Mouse (Mus musculus) hindbrain, embryonic 13.5 days (tissue): ENCODE measurements at regions not wholly inside any gene's neighbourhood (a gene's known extent, or its start where the extent isn't known, plus 50 kb on each side); places are given as distances from the start of the nearest gene placed in this dataset.

Experiments used
- ATAC-seq: fragments of 200-750 bp; cut with Nextera tagmentation; 2 replicates; pipeline ENCODE4 v1.8.0; 2017; ENCODE audit warnings: moderate TSS enrichment; ENCODE audit not compliant: low FRiP score
- H3K27ac ChIP-seq: fragments of 300-500 bp; sonication (generic); 2 replicates; pipeline ENCODE4 v1.5.1; 2015; ENCODE audit warnings: inconsistent platforms, mild to moderate bottlenecking, moderate library complexity
- H3K27me3 ChIP-seq: fragments of 300-500 bp; sonication (generic); 2 replicates; pipeline ENCODE4 v1.6.1; 2015; ENCODE audit warnings: mild to moderate bottlenecking, inconsistent platforms
- H3K36me3 ChIP-seq: fragments of 300-500 bp; sonication (generic); 2 replicates; pipeline ENCODE4 v1.6.1; 2015; ENCODE audit warnings: mild to moderate bottlenecking, inconsistent platforms
- H3K4me1 ChIP-seq: fragments of 300-500 bp; sonication (generic); replicated peaks from 2 replicates; pipeline ENCODE4 v1.6.1; 2015; ENCODE audit warnings: inconsistent platforms
- H3K4me2 ChIP-seq: fragments of 300-500 bp; sonication (generic); 2 replicates; pipeline ENCODE4 v1.6.1; 2015; ENCODE audit warnings: inconsistent platforms, mild to moderate bottlenecking, moderate library complexity
- H3K4me3 ChIP-seq: fragments of 300-500 bp; sonication (generic); 2 replicates; pipeline ENCODE4 v1.5.1; 2015; ENCODE audit warnings: mild to moderate bottlenecking, inconsistent platforms
- H3K9ac ChIP-seq: fragments of 300-500 bp; sonication (generic); 2 replicates; pipeline ENCODE4 v1.6.1; 2015; ENCODE audit warnings: mild to moderate bottlenecking, inconsistent platforms
- H3K9me3 ChIP-seq: fragments of 300-500 bp; sonication (generic); 2 replicates; pipeline ENCODE4 v1.6.1; 2016; ENCODE audit warnings: inconsistent platforms
- WGBS: fragments of 180-500 bp; shearing (Covaris S2); methylation state at CpG from one replicate; pipeline ENCODE4 v1.1.7; 2015; 5-methylcytosine and 5-hydroxymethylcytosine counted together

DNA sequence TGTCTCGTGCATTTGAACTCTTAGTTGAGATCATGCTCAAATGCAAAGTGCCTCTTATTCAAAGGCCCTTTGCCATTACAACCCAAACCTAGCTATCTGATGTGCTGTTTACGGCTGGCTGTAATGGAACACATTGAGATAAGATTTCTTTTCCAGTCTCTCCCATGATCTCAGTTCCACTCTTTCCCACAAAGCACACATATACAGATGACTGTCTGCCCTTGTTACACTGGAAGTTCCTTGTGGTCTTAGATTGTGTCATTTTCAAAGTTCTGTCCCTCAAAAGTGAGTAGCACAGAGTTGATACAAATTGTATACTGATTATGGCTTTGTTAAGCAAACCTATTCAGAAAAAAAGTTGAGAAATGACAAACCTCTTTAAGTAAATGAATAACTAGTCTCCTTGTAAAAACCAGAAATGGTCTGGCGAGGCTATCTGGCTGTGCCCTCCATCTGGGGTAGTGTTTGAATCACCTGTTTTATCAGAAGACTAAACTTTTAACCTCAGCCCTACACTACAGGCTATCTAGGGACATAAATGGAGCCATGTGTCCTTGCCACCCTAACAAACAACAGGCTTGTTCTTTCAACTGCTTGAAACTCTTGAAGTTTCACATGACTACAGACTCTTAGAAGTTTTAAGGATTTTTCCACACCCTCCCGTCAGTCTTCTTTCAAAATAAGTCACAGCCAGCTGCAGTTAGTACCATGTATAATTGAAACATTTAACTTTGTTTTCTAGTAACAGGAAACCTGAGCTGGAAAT, 384.0 kb downstream of the Atp6ap1l start:
- 82% methylated on average over 4 of the region's 4 CpGs for WGBS
- H3K4me3 ChIP-seq, result no peak overlapping the region

DNA sequence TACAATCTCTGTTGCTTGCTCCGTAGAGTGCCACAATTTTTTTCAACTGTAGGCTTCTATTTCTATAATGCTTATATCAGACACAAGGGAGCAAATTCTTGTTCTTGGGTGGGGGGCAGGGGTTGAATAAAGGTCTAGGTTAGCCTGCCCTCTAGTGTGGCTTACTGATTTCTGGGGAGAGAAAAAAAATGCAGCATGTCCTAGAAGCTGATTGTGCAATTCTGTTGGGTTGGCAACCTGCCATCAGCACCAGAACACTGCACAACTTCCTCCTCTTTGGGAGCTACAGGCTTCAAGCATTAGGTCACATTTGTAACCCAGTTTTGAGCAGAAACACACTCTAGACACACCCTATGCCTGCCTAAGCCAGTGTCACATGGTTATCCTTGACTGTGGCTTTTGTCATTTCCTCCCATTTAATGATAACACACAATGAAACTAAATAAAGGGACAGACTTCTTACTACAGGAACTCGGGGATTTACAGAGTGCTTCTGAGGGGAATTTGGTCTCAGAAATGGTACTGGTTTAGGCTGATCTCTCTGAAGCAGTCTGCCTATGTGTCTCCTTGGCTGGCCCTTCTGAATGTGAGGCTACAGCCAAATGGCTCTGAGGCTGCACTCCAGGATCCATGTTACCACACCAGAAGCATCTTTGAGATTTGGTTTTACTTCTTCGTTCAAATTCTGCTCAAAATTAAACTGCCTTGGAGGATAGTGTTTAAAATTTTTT, 389.2 kb downstream of the Atp6ap1l start:
- Histone ChIP-seq H3K9ac (no peak overlapping the region), H3K4me3 (no peak overlapping the region), H3K4me2 (no peak overlapping the region), H3K27ac (no peak overlapping the region), H3K4me1 (no peaks in the 10 kb centered on the region), H3K36me3 (no peaks in the 10 kb centered on the region), H3K9me3 (no peaks in the 10 kb centered on the region), H3K27me3 (no peaks in the 10 kb centered on the region)
- 74% methylated on average over 3 of the region's 3 CpGs for WGBS
- ATAC-seq, result peak; percentile 43; the same call in 1 of the 2 replicates

More for the DNA sequence above, 384.0 kb downstream of the Atp6ap1l start:
- no peaks in the 10 kb centered on the region for H3K9me3 ChIP-seq
- no peak overlapping the region for H3K27ac ChIP-seq
- no peak for ATAC-seq
- H3K4me2 ChIP-seq, result no peak overlapping the region
- H3K36me3 ChIP-seq, result no peaks in the 10 kb centered on the region
- no peaks in the 10 kb centered on the region for H3K27me3 ChIP-seq
- H3K4me1 ChIP-seq, result no peaks in the 10 kb centered on the region
- H3K9ac ChIP-seq, result no peak overlapping the region

DNA sequence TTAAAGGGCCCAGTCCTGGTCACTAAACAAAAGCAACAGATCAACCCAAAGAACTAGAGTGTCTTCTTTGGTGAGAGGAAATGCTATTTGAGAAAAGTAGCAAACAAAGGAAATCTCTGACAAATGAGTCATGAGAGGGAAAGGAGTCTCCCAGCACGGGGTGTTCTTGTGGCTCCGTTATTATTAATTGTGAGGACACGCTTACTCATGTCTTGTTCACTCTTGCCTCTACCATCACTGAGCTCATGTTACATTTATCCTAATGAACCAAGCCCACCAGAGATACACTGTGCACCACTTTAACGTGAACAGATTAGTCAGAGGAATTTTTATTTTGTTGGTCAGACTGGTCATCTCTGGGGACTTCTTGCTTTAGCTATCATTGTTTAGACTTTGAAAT, 391.3 kb downstream of the Atp6ap1l start:
- Histone ChIP-seq H3K9me3 (no peaks in the 10 kb centered on the region), H3K4me3 (no peak overlapping the region), H3K27me3 (no peaks in the 10 kb centered on the region), H3K27ac (no peak overlapping the region), H3K4me2 (no peak overlapping the region), H3K4me1 (no peaks in the 10 kb centered on the region), H3K36me3 (no peaks in the 10 kb centered on the region), H3K9ac (no peak overlapping the region)
- no peak for ATAC-seq
- 58% methylated on average over 4 of the region's 4 CpGs for WGBS

DNA sequence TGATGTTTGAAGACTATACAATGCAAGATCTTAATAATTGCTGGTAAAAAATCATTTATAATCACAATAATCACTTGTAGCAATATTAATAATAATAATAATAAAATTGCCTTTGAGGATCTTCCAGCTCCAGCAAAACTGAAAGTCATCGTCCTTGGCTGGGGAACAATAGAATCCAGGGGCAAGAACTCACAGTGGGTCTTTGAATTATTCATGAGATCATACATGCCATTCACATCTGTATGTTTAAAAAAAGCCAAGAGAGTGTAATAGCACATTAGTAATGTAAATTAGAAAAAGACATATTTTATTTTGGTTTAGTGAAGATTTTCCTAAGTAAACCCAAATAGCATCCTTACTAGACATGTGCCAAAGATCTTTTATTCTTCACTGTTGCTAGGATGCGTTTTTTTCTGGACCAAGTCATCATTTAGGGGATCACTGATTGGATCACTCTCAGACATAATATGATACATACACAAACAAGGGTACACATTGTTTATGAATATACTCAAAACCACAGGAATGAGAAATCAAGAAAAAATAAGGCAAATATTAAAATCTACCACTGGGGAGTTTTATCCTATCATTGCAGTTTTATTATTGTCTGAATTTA, 392.3 kb downstream of the Atp6ap1l start:
- H3K27me3 ChIP-seq, result no peaks in the 10 kb centered on the region
- H3K27ac ChIP-seq, result no peak overlapping the region
- no peak overlapping the region for H3K9ac ChIP-seq
- no peaks in the 10 kb centered on the region for H3K4me1 ChIP-seq
- H3K4me3 ChIP-seq, result no peak overlapping the region
- H3K36me3 ChIP-seq, result no peaks in the 10 kb centered on the region
- no peaks in the 10 kb centered on the region for H3K9me3 ChIP-seq
- WGBS, result 45% methylated on average over 2 of the region's 2 CpGs
- 0 out of 2 replicates have a peak, but pooled peaks have one; percentile 50 for ATAC-seq
- H3K4me2 ChIP-seq, result no peak overlapping the region

DNA sequence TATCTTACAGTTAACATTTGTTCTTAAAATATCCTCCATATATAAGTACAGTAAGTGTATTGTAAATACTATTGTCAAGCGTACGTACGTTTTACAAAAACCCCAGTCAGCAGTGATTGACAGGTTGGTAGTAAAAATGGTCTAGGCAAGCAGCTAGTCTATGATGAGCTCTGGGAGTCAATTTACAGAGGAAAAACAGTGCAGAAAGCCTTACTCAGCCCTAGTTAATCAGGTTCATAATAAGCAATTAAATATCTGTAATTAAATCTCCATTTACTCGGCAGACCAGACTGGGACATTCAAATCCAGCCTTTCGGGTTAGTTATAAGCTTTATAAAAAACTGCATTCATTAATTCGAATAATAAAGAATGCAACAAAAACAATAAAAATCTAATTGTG, 394.7 kb downstream of the Atp6ap1l start:
- Histone ChIP-seq H3K36me3 (no peaks in the 10 kb centered on the region), H3K27me3 (no peaks in the 10 kb centered on the region), H3K9ac (no peak overlapping the region), H3K4me3 (no peak overlapping the region), H3K4me2 (no peak overlapping the region), H3K4me1 (no peaks in the 10 kb centered on the region), H3K9me3 (no peaks in the 10 kb centered on the region), H3K27ac (no peak overlapping the region)
- no peak for ATAC-seq
- 70% methylated on average over 6 of the region's 6 CpGs for WGBS

DNA sequence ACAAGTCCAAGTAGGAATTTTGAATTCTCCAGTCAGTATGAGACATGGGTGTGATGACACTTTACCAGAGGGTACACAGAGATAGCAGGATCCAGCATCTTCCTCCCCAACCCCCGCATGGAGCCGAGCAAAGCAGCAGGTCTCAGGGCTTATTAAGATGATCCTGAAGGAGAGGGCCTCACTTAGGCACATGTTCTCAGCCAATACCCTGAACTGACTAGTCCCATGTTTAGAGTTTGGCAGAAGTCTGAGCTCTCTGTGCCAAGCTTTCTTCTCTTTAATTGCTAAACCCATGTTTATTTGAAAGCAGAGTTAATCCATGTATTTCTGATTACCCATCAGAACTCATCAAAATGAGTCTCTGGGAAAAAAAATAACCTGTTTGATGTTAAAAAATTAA, 402.0 kb downstream of the Atp6ap1l start:
- H3K4me3 ChIP-seq, result no peak overlapping the region
- no peaks in the 10 kb centered on the region for H3K36me3 ChIP-seq
- no peaks in the 10 kb centered on the region for H3K27me3 ChIP-seq
- H3K9ac ChIP-seq, result no peak overlapping the region
- H3K4me1 ChIP-seq, result no peaks in the 10 kb centered on the region
- H3K4me2 ChIP-seq, result no peak overlapping the region
- no peaks in the 10 kb centered on the region for H3K9me3 ChIP-seq
- 98% methylated on average over 2 of the region's 2 CpGs for WGBS
- no peak overlapping the region for H3K27ac ChIP-seq
- ATAC-seq, result no peak

DNA sequence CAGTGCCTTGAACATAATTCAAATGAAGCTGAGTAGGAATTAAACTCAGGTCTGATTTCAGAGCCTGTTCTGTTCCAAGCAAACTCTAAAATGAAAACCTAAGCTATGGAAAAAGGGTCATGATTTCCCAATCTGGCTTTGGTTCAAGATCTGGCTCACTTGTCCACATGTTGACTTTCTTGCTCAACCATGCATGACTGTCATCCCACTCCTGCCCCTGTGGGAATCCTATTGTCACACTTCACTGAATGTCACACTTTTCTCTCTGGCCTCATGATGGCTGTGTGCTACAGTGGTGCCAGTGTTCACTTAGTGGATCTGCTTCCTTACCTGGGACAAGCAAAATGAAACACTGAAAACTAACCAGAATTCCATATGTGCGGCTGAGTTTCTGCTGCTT, 403.0 kb downstream of the Atp6ap1l start:
- ATAC-seq, result no peak
- no peak overlapping the region for H3K27ac ChIP-seq
- WGBS, result 82% methylated on average over 1 of the region's 1 CpGs

DNA sequence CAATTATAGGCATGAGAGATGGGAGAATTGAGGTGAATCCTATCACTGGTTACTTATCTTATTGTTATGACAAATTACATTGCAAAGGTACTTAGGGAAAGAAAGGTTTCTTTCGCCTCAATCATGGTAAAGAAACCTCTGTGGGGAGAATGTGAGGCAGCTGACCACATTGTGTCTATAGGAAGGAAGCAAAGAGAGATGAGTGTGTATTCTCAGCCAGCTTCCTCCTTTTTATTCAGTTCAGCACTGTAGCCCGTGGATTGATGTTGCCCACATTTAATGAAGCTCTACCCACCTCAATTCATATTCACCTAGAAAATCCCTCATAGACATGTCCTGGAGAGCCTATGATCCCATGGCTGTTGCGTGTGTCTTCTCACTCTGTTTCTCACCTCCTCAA, 406.2 kb downstream of the Atp6ap1l start:
- Histone ChIP-seq H3K27ac (no peak overlapping the region), H3K4me3 (no peak overlapping the region), H3K4me2 (no peak overlapping the region), H3K27me3 (no peaks in the 10 kb centered on the region), H3K36me3 (no peaks in the 10 kb centered on the region), H3K4me1 (no peaks in the 10 kb centered on the region), H3K9me3 (no peaks in the 10 kb centered on the region), H3K9ac (no peak overlapping the region)
- no peak for ATAC-seq
- WGBS, result 90% methylated on average over 3 of the region's 3 CpGs

More for the DNA sequence above, 403.0 kb downstream of the Atp6ap1l start:
- H3K36me3 ChIP-seq, result no peaks in the 10 kb centered on the region
- no peaks in the 10 kb centered on the region for H3K9me3 ChIP-seq
- no peak overlapping the region for H3K9ac ChIP-seq
- no peaks in the 10 kb centered on the region for H3K27me3 ChIP-seq
- no peaks in the 10 kb centered on the region for H3K4me1 ChIP-seq
- no peak overlapping the region for H3K4me3 ChIP-seq
- no peak overlapping the region for H3K4me2 ChIP-seq

DNA sequence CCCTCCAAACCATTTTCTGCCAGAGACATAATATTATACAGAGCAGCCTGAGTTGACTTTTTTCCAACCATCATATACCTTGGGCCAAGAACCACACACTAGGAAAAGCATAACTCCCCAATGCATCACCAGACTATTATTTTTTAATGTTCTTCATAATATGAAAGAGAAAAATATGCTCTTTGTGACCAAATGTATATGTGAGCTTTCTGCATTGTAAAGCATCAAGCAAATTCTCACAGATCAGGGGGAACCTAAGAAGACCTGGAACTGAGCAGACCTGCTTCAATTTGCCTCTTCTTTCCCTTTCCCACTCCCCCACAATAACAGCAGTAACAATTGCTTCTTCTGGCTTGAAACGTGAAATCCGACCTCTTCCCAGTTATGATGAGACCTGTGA, 407.6 kb downstream of the Atp6ap1l start:
- no peak for ATAC-seq
- Histone ChIP-seq H3K4me2 (no peak overlapping the region), H3K4me1 (no peaks in the 10 kb centered on the region), H3K9ac (no peak overlapping the region), H3K27ac (no peak overlapping the region), H3K36me3 (no peaks in the 10 kb centered on the region), H3K9me3 (no peaks in the 10 kb centered on the region), H3K27me3 (no peaks in the 10 kb centered on the region), H3K4me3 (no peak overlapping the region)
- 57% methylated on average over 2 of the region's 2 CpGs for WGBS

DNA sequence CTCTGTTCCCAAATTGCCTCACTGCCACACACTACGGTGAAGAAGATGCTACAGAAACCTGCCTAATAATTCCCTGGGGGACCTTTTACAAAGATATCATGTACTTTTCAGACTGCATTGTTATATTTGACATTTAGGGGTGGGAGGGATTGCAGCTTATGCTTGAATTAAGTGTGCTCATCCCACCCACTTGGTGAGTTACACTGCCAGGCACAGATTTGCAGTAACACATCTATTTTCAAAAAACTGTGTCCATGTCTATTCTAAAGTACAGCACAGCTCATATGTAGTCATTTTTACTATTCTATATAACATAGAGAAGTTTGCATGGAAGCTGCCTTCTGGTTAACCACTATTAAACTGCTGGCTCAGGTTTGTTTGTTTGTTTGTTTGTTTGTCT, 404.3 kb upstream of the Xrcc4 start:
- no peak for ATAC-seq
- Histone ChIP-seq H3K36me3 (no peaks in the 10 kb centered on the region), H3K4me3 (no peak overlapping the region), H3K4me2 (no peak overlapping the region), H3K27ac (no peak overlapping the region), H3K4me1 (peaks cover 2% of the 10 kb centered on the region; the same call in 1 of the 2 replicates), H3K9me3 (no peaks in the 10 kb centered on the region), H3K9ac (no peak overlapping the region), H3K27me3 (no peaks in the 10 kb centered on the region)
- WGBS, result 40% methylated on average over 1 of the region's 1 CpGs

DNA sequence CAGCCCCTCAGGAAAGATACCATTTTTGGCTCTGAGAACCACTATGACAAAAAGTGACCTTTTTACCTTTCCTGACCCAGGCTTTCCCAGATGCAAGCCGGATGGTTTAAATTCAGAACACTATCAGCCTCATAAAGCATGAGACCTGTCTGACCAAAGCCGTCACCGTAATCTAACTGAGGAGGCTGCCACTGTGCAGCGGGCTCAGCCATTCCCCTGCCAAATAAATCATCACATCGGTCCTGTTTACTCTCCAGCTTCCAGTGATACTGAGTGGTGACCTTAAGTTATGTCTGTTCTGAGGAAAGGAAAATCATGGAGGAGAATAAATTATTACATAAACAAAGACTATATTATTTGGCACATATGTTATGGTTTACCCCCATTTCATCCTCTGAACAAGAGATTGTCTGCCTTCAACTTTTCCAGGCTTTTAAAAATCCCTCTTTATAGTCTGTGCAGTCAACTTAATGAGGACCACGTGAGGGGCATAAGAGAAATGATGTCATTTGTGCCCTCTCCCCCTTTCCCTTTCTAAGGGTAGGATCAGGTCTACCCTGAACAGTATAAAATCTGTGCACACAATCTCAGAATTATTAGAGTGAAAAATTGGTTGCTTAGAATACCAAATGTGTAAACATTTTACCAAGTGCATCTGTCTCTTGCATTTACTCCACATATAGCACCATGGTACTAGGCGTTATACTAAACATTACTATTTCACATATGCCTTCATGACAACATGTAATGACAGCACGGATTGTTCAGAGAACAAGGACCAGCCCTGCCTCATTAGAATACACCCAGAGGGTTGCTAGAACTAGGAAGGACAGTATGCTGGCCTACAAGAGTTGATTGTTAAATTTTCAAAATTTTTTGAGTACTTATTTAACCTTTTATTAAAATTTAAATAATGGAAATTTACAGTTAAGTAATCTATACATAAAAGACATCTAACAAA, 401.9 kb upstream of the Xrcc4 start:
- Histone ChIP-seq H3K36me3 (no peaks in the 10 kb centered on the region), H3K9me3 (no peaks in the 10 kb centered on the region), H3K4me3 (no peak overlapping the region), H3K27me3 (no peaks in the 10 kb centered on the region), H3K27ac (no peak overlapping the region), H3K4me2 (no peak overlapping the region), H3K9ac (no peak overlapping the region), H3K4me1 (peaks cover 2% of the 10 kb centered on the region; the same call in 1 of the 2 replicates)
- 55% methylated on average over 8 of the region's 8 CpGs for WGBS
- no peak for ATAC-seq

DNA sequence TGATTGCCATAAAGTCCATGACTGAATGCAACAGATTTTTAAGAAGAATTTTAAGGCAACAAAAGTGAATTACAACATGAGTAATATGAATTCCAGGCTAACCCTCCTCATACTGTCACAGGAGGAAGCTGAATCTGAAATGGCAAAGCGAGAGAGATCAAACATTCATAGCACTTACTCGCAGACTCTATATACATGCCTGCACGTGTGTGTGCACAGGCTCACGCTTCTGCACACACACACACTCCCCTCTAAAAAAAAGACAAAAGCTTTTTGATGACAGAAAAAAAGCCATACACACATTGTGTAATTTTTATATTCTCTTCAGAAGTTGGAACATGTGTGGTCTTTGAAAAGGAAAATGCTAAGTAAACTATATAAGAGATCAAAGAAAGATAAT, 391.1 kb upstream of the Xrcc4 start:
- WGBS, result 93% methylated on average over 4 of the region's 4 CpGs
- Histone ChIP-seq H3K27ac (no peak overlapping the region), H3K27me3 (no peaks in the 10 kb centered on the region), H3K4me3 (no peak overlapping the region), H3K4me2 (no peak overlapping the region), H3K9ac (no peak overlapping the region), H3K4me1 (no peaks in the 10 kb centered on the region), H3K36me3 (no peaks in the 10 kb centered on the region), H3K9me3 (no peaks in the 10 kb centered on the region)
- ATAC-seq, result no peak
